In the genomic region with DNA sequence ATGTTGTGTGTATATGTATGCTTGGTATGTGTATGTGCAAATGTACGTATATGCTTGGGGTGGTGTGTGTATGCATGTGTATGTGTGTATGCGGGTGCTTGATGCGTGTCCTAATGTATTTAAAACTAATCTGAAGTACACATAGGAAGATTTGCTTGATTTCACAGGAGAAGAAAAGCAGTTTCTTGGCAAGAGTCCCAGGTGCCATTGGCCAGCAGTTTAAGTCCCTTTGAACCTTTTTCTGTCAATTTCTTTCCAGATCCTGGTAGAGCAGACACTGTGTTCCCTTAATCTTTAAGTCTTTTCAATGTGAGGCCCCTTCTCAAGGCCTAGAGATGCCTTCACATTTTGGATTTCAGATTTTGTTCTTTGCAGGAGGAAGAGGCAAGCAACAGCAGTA, we compare ENCODE assay signal across 11 mouse cellular contexts.
"Had no signal": no experiment of that assay in that cellular context is flagged by ENCODE, and none has a peak within 500 bp of the region (broad histone marks: within the 10 kb centered on the region; RNA-seq: fewer than 3 reads in every experiment).

No protein-coding gene starts in this region.

- H3K36me3 ChIP-seq: kidney, embryonic 15.5 days; limb, embryonic 10.5 days; liver, embryonic 12.5 days; neural tube, embryonic 13.5 days; stomach, embryonic 15.5 days had no signal

- H3K4me3 ChIP-seq: kidney, embryonic 15.5 days; left cerebral cortex, adult 2 months; limb, embryonic 10.5 days; liver, embryonic 12.5 days; neural tube, embryonic 13.5 days; stomach, embryonic 15.5 days had no signal

- H3K9me3 ChIP-seq: kidney, embryonic 15.5 days; limb, embryonic 10.5 days; liver, embryonic 12.5 days; neural tube, embryonic 13.5 days; stomach, embryonic 15.5 days had no signal

- H3K4me1 ChIP-seq: kidney, embryonic 15.5 days; liver, embryonic 12.5 days; neural tube, embryonic 13.5 days; stomach, embryonic 15.5 days had no signal

- H3K9ac ChIP-seq: kidney, embryonic 15.5 days; liver, embryonic 12.5 days; neural tube, embryonic 13.5 days; stomach, embryonic 15.5 days had no signal

- DNase-seq: kidney, adult 2 months; kidney, postnatal 14 days; lung, postnatal 36 days; right cerebral cortex, postnatal 14 days; thymus, adult 2 months had no signal

- H3K4me2 ChIP-seq: kidney, embryonic 15.5 days; liver, embryonic 12.5 days; neural tube, embryonic 13.5 days; stomach, embryonic 15.5 days had no signal

- ATAC-seq: liver, embryonic 12.5 days had no signal

- H3K27me3 ChIP-seq: kidney, embryonic 15.5 days; liver, embryonic 12.5 days; neural tube, embryonic 13.5 days; stomach, embryonic 15.5 days had no signal

- H3K27ac ChIP-seq: kidney, embryonic 15.5 days; left cerebral cortex, adult 2 months; limb, embryonic 10.5 days; liver, embryonic 12.5 days; neural tube, embryonic 13.5 days; stomach, embryonic 15.5 days had no signal
